Mouse (Mus musculus) gonadal fat pad, adult 2 months (tissue): Measurements from ENCODE around the gene Malsu1. TPM values are rescaled to one million over a fixed set of nuclear protein-coding genes. Genes with fewer than 3 reads are reported as not detected.

Experiments
- polyA plus RNA-seq: library from polyadenylated mRNA; depleted of rRNA; stranded (reverse); fragments of >200 nt; gene quantifications from 2 replicates; pipeline ENCODE4 v1.2.3, GENCODE M21; 2012; rRNA removed

Gene Malsu1
- polyA plus RNA-seq, 1 experiment: 15.7 TPM

Other genes with a start within 250 kb of the Malsu1 start
- 109 and 139 TPM in 2 replicates for gene Tmem176a, start 232.9 kb upstream of the Malsu1 start, polyA plus RNA-seq
- gene Tmem176b, start 232.3 kb upstream of the Malsu1 start, polyA plus RNA-seq: 390 and 419 TPM in 2 replicates
- gene Aoc1, start 200.9 kb upstream of the Malsu1 start, polyA plus RNA-seq: 2.8 and 3.1 TPM in 2 replicates
- gene 1600015I10Rik, start 143.9 kb upstream of the Malsu1 start, polyA plus RNA-seq: 0.08 and 0.13 TPM in 2 replicates
- 0.05 TPM in 1 of 2 replicates, not detected in the other for gene Doxl2, start 98.8 kb upstream of the Malsu1 start, polyA plus RNA-seq
- 7.6 TPM in 1 of 2 replicates, not detected in the other for gene Svs1, start 86.9 kb upstream of the Malsu1 start, polyA plus RNA-seq
- 71.9 and 88.7 TPM in 2 replicates for gene Gpnmb, start 37.2 kb upstream of the Malsu1 start, polyA plus RNA-seq
- 0.09 and 0.43 TPM in 2 replicates for gene Igf2bp3, start 141.2 kb downstream of the Malsu1 start, polyA plus RNA-seq
- 32.0 and 38.9 TPM in 2 replicates for gene Tra2a, start 190.2 kb downstream of the Malsu1 start, polyA plus RNA-seq
- gene Ccdc126, start 245.5 kb downstream of the Malsu1 start, polyA plus RNA-seq: 4.3 and 4.7 TPM in 2 replicates